Mouse (Mus musculus) G1E (cell line): Measurements from ENCODE around the gene Gm28048.

Source experiments
- CTCF ChIP-seq: IDR thresholded peaks from 2 replicates; pipeline ENCODE4 v1.5.1; 2012; ENCODE audit warnings: low read depth, low read length, inconsistent platforms, mixed read lengths
- GATA1 ChIP-seq: IDR thresholded peaks from 2 replicates; pipeline ENCODE4 v1.6.1; 2012; ENCODE audit warnings: borderline replicate concordance, low read length, inconsistent platforms, mixed read lengths
- GATA2 ChIP-seq: IDR thresholded peaks from 2 replicates; pipeline ENCODE4 v1.6.1; 2012; ENCODE audit warnings: low read depth, low read length, inconsistent platforms, borderline replicate concordance
- POLR2AphosphoS5 ChIP-seq: IDR thresholded peaks from 2 replicates; pipeline ENCODE4 v1.6.1; 2012; ENCODE audit warnings: low read depth, low read length, inconsistent platforms; ENCODE audit not compliant: insufficient replicate concordance
- TAL1 ChIP-seq: conservative IDR thresholded peaks from 2 replicates; pipeline ENCODE4 v1.6.1; 2012; ENCODE audit warnings: low read depth, low read length, inconsistent platforms, mixed read lengths

DNA sequence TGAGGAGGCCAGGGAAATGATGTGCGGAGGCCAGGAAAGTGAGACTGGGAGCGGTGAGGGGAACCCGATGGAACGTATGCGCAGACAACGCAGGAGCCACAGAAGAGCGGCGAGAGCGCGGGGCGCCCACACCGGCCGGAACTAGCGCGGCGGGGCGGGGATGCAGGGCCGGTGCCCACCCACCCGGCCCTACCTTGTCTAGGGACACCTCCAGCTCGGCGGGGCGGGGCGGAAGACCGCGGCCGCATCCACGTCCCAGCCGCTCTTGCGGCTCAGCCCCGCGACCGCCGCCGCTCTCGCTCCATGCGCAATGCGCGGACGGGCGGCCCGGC is 122.6 kb downstream of the Gm28048 start:
- TF ChIP-seq CTCF (no peak), GATA1 (no peak), POLR2AphosphoS5 (no peak), GATA2 (no peak), TAL1 (no peak)
